Mouse (Mus musculus): ENCODE results near the gene Sms. TPM values are rescaled to one million over a fixed set of nuclear protein-coding genes. Genes with fewer than 3 reads are reported as not detected.
A peak's percentile ranks its signal among the peaks of the same experiment; 100 is the strongest.

The Sms gene
- polyA plus RNA-seq (2014; fragmentation: Nextera tagmentation; extraction: Ambion mirVana): 74.5 and 75.4 TPM in 2 replicates

DNA sequence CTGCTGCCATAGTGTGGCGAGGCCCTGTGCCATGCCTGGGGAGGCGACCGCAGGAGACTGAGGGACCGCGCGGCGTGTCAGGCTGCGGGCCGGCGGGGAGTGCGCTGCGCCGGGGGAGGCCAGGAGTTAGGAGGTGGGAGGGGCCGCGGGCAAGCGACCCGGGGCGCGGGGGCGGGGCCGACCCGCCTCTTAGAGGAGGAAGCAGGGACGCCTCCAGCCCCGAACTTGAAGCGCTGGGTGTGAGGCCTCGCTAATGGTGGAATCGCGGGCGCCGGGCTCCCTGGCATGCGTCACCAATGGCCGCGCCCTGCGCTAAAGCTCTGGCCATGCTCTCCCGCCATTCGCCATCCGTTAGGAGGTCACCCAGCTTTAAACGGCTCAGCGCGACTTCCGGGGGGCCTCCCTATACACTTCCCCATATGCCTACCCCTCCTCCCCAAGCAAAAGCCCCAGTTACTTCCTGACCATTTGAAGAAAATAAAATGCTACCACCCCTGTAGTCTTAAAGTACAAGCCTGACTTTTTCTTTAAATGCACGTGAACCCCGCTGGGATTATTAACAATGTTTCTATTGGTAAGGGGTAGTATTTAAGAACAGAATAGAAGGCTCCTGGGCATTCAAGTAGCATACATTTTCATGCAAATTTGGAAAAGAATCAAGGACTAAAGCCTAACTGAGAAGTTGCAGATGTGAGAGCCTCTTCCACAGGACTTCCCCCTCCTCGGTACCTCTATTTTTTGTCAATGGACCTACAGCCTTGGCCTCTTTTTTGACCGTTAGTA, at the start of gene Sms:
Gene Sms, minus strand, starts transcription at position 344 of the 783 bp plus-strand sequence.
- peak within 1 kb of the TSS; percentile 70 for H3K4me3 ChIP-seq (ENCODE audit: low read depth, low read length)
- peak within 1 kb of the TSS; percentile 63 for H3K4me2 ChIP-seq
- H3K27me3 ChIP-seq (ENCODE audit: control insufficient read depth, insufficient read depth, low read length): peaks cover 2% of the 10 kb centered on the region; the same call in 1 of the 2 replicates
- no peaks in the 10 kb centered on the region for H3K4me1 ChIP-seq (ENCODE audit: control insufficient read depth, insufficient read depth, low read length)
- H3K27ac ChIP-seq (ENCODE audit: low read depth, low read length): peak within 1 kb of the TSS; percentile 77
- WGBS (ENCODE audit: insufficient replicate concordance): 17% methylated on average over 22 of the region's 45 CpGs
- peak; percentile 86 for ATAC-seq (replicated peaks; ENCODE audit: insufficient number of reproducible peaks, low FRiP score, low TSS enrichment)
- H3K9me3 ChIP-seq (replicated peaks; ENCODE audit: control insufficient read depth, low read length): no peaks in the 10 kb centered on the region
- H3K36me3 ChIP-seq (ENCODE audit: control insufficient read depth, insufficient read depth, low read length): no peaks in the 10 kb centered on the region
- peak within 1 kb of the TSS; percentile 82 for H3K9ac ChIP-seq (ENCODE audit: low read depth, low read length)

- 43% methylated on average over 5 of the region's 5 CpGs for WGBS (ENCODE audit: insufficient replicate concordance)
- no peaks in the 10 kb centered on the region for H3K36me3 ChIP-seq (ENCODE audit: control insufficient read depth, insufficient read depth, low read length)
- H3K4me2 ChIP-seq: no peak overlapping the region
- ATAC-seq (replicated peaks; ENCODE audit: insufficient number of reproducible peaks, low FRiP score, low TSS enrichment): no peak
- no peak overlapping the region for H3K4me3 ChIP-seq (ENCODE audit: low read depth, low read length)
- no peak overlapping the region for H3K9ac ChIP-seq (ENCODE audit: low read depth, low read length)
- H3K9me3 ChIP-seq (replicated peaks; ENCODE audit: control insufficient read depth, low read length): no peaks in the 10 kb centered on the region
- no peaks in the 10 kb centered on the region for H3K4me1 ChIP-seq (ENCODE audit: control insufficient read depth, insufficient read depth, low read length)
- H3K27me3 ChIP-seq (ENCODE audit: control insufficient read depth, insufficient read depth, low read length): no peaks in the 10 kb centered on the region
- no peak overlapping the region for H3K27ac ChIP-seq (ENCODE audit: low read depth, low read length)
Measured at GRCm38 (mm10) chrX:157506400-157506799, 14.3 kb upstream of the Sms start.

DNA sequence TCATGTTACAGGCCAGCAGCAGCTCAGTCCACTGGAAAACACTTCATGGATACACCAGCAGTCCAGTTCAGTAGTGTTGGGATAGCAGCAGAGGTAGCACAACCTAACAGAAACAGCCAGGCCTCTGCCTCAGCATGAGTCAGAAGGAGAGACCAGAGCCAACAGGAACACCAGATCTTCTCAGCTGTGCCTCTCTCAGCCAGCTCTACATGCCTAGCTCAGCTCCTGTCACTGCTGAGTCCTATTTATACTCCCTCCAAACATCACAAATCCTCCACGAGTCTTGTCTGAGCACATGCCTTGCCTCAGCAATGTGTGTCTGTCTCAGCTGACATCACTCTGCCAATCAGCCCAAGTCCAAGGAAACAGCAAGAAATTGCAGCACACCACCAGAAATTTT, 12.4 kb upstream of the Sms start:
- H3K9me3 ChIP-seq (replicated peaks; ENCODE audit: control insufficient read depth, low read length): no peaks in the 10 kb centered on the region
- H3K27ac ChIP-seq (ENCODE audit: low read depth, low read length): no peak overlapping the region
- no peaks in the 10 kb centered on the region for H3K36me3 ChIP-seq (ENCODE audit: control insufficient read depth, insufficient read depth, low read length)
- H3K4me2 ChIP-seq: no peak overlapping the region
- no peak overlapping the region for H3K4me3 ChIP-seq (ENCODE audit: low read depth, low read length)
- H3K27me3 ChIP-seq (ENCODE audit: control insufficient read depth, insufficient read depth, low read length): no peaks in the 10 kb centered on the region
- H3K9ac ChIP-seq (ENCODE audit: low read depth, low read length): no peak overlapping the region
- 68% methylated on average over 1 of the region's 1 CpGs for WGBS (ENCODE audit: insufficient replicate concordance)
- H3K4me1 ChIP-seq (ENCODE audit: control insufficient read depth, insufficient read depth, low read length): no peaks in the 10 kb centered on the region
- no peak for ATAC-seq (replicated peaks; ENCODE audit: insufficient number of reproducible peaks, low FRiP score, low TSS enrichment)

- no peak overlapping the region for H3K4me3 ChIP-seq (ENCODE audit: low read depth, low read length)
- WGBS (ENCODE audit: insufficient replicate concordance): 70% methylated on average over 2 of the region's 2 CpGs
- no peak for ATAC-seq (replicated peaks; ENCODE audit: insufficient number of reproducible peaks, low FRiP score, low TSS enrichment)
- H3K9ac ChIP-seq (ENCODE audit: low read depth, low read length): no peak overlapping the region
- no peaks in the 10 kb centered on the region for H3K36me3 ChIP-seq (ENCODE audit: control insufficient read depth, insufficient read depth, low read length)
- no peak overlapping the region for H3K4me2 ChIP-seq
- H3K4me1 ChIP-seq (ENCODE audit: control insufficient read depth, insufficient read depth, low read length): no peaks in the 10 kb centered on the region
- no peaks in the 10 kb centered on the region for H3K9me3 ChIP-seq (replicated peaks; ENCODE audit: control insufficient read depth, low read length)
- no peak overlapping the region for H3K27ac ChIP-seq (ENCODE audit: low read depth, low read length)
- H3K27me3 ChIP-seq (ENCODE audit: control insufficient read depth, insufficient read depth, low read length): no peaks in the 10 kb centered on the region
Measured at GRCm38 (mm10) chrX:157501871-157502270, 9.8 kb upstream of the Sms start.

GRCm38 (mm10) chrX:157500004-157500403, 7.9 kb upstream of the Sms start:
- H3K4me2 ChIP-seq: no peak overlapping the region
- H3K9me3 ChIP-seq (replicated peaks; ENCODE audit: control insufficient read depth, low read length): no peaks in the 10 kb centered on the region
- no peak overlapping the region for H3K4me3 ChIP-seq (ENCODE audit: low read depth, low read length)
- H3K36me3 ChIP-seq (ENCODE audit: control insufficient read depth, insufficient read depth, low read length): no peaks in the 10 kb centered on the region
- H3K27ac ChIP-seq (ENCODE audit: low read depth, low read length): no peak overlapping the region
- no peaks in the 10 kb centered on the region for H3K27me3 ChIP-seq (ENCODE audit: control insufficient read depth, insufficient read depth, low read length)
- no peaks in the 10 kb centered on the region for H3K4me1 ChIP-seq (ENCODE audit: control insufficient read depth, insufficient read depth, low read length)
- no peak overlapping the region for H3K9ac ChIP-seq (ENCODE audit: low read depth, low read length)
- ATAC-seq (replicated peaks; ENCODE audit: insufficient number of reproducible peaks, low FRiP score, low TSS enrichment): no peak
- 74% methylated on average over 8 of the region's 8 CpGs for WGBS (ENCODE audit: insufficient replicate concordance)

DNA sequence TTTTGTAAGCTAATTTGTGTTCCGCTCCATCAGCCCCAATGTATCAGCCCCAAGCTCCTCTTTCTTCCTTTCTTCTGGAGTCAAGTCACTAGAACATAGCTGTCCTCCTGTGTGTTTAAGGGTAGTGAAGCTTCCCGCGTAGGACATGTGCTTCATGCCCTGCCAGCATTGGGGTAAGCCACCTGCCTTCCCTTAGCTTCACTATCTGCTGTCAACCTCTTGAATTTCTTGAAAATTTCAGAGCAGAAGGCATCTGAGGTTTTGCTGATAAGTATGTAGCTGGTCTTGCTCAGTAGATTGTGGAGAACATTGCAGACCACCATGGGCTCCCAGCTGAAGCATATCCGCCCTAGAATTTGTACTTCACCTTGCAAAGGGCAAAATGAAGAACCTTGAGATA, 1.1 kb upstream of the Sms start:
- Histone ChIP-seq H3K9ac (ENCODE audit: low read depth, low read length) (no peak overlapping the region), H3K36me3 (ENCODE audit: control insufficient read depth, insufficient read depth, low read length) (no peaks in the 10 kb centered on the region), H3K27me3 (ENCODE audit: control insufficient read depth, insufficient read depth, low read length) (peaks cover 2% of the 10 kb centered on the region; the same call in 1 of the 2 replicates), H3K4me2 (no peak overlapping the region), H3K4me3 (ENCODE audit: low read depth, low read length) (no peak overlapping the region), H3K9me3 (replicated peaks; ENCODE audit: control insufficient read depth, low read length) (no peaks in the 10 kb centered on the region), H3K4me1 (ENCODE audit: control insufficient read depth, insufficient read depth, low read length) (no peaks in the 10 kb centered on the region), H3K27ac (ENCODE audit: low read depth, low read length) (no peak overlapping the region)
- ATAC-seq (replicated peaks; ENCODE audit: insufficient number of reproducible peaks, low FRiP score, low TSS enrichment): no peak
- 72% methylated on average over 4 of the region's 4 CpGs for WGBS (ENCODE audit: insufficient replicate concordance)

DNA sequence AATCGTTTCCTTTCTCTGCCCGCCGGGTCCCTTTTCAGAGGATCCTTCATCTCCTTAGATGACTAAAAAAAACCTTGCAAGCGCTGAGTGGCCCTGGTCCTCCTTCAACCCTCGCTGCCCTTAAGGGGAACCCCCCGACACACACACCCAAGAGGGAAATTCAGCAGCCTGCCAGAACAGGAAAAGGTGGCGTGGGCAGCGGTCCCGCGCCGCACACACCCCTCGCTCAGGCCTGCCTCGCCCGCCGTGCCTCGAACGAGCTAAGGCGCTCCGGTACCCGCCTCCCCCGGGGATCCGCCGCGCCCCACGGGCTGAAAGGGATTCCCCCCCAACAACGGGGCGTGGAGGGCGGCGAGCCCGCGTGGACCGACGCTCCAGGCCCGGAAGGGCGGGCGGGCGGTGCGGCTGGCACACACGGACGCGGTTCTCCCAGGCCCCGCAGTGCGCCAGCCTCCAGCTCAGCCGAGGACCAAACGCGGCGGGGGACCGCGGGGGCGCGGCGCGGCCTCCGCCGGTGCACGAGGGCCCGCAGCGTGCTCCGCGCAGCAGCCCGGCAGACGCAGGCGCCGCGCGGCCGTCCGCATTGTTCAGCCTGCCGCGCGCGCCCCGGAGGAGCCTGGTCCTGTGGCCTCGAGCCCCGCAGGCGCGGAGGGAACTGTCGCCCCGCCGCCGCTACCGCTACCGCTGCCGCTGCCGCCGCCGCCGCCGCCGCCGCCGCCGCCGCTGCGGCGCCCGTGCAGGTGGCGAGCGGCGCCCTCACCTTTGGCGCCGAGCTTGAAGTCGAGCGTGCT, 747 bp downstream of the Sms start:
- Histone ChIP-seq H3K27ac (ENCODE audit: low read depth, low read length) (peak overlapping the region; percentile 77), H3K36me3 (ENCODE audit: control insufficient read depth, insufficient read depth, low read length) (no peaks in the 10 kb centered on the region), H3K27me3 (ENCODE audit: control insufficient read depth, insufficient read depth, low read length) (peaks cover 2% of the 10 kb centered on the region; the same call in 1 of the 2 replicates), H3K4me3 (ENCODE audit: low read depth, low read length) (peak overlapping the region; percentile 70), H3K4me1 (ENCODE audit: control insufficient read depth, insufficient read depth, low read length) (no peaks in the 10 kb centered on the region), H3K9me3 (replicated peaks; ENCODE audit: control insufficient read depth, low read length) (no peaks in the 10 kb centered on the region), H3K9ac (ENCODE audit: low read depth, low read length) (peak overlapping the region; percentile 82), H3K4me2 (peak overlapping the region; percentile 63)
- ATAC-seq (replicated peaks; ENCODE audit: insufficient number of reproducible peaks, low FRiP score, low TSS enrichment): peak; percentile 45
- WGBS (ENCODE audit: insufficient replicate concordance): 15% methylated on average over 59 of the region's 104 CpGs

DNA sequence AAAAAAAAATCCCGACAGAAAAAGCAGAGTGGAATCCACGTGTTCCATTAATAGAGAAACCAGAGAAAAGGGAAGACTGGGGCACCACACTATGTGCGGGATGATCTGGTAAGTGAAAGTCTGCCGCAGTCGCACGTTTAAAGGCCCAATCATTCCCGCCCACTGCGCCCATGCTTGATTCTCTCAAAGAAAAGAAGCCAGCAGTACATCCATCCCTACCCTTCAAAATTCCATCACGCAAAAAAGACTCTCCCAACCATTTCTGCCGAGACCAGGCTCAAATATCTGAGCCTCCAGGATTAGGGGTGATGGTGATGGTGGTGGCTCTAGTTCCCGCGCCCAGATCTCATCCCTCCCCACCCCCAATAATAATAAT, 1.3 kb downstream of the Sms start:
- H3K27ac ChIP-seq (ENCODE audit: low read depth, low read length): peak overlapping the region; percentile 77; the same call in 1 of the 2 replicates
- H3K4me2 ChIP-seq: peak overlapping the region; percentile 63
- ATAC-seq (replicated peaks; ENCODE audit: insufficient number of reproducible peaks, low FRiP score, low TSS enrichment): no peak
- H3K9me3 ChIP-seq (replicated peaks; ENCODE audit: control insufficient read depth, low read length): no peaks in the 10 kb centered on the region
- H3K9ac ChIP-seq (ENCODE audit: low read depth, low read length): peak overlapping the region; percentile 82
- peak overlapping the region; percentile 70 for H3K4me3 ChIP-seq (ENCODE audit: low read depth, low read length)
- 14% methylated on average over 12 of the region's 12 CpGs for WGBS (ENCODE audit: insufficient replicate concordance)
- no peaks in the 10 kb centered on the region for H3K4me1 ChIP-seq (ENCODE audit: control insufficient read depth, insufficient read depth, low read length)
- H3K36me3 ChIP-seq (ENCODE audit: control insufficient read depth, insufficient read depth, low read length): no peaks in the 10 kb centered on the region
- peaks cover 2% of the 10 kb centered on the region; the same call in 1 of the 2 replicates for H3K27me3 ChIP-seq (ENCODE audit: control insufficient read depth, insufficient read depth, low read length)

Data from heart, embryonic 11.5 days (tissue).